Mouse (Mus musculus): ENCODE data around the gene Lrrc55.
A peak's percentile ranks its signal among the peaks of the same experiment; 100 is the strongest.

DNA sequence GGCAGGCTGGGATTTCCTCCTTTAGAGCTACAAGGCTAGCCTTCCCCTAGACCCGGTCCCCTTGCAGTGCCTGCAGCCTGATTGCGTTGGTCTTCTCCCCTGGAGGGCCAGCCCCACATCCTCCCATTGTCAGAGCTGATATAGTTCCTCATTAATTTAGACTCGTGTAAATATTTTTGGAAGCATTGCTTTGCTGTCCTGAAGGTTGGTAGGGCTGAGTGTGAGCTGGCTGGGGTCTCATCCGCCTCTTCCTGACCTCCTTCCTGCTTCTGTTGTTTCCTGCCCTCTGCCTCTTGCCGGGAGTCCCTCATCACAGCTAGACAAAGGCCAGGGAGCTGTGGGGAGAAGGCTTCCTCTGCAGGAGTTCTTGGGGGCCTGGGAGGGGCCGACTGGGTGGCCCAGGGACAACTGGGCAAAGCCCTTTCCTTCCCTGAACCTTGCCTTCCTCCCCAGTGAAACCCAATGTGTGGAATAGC, 67.5 kb downstream of the Lrrc55 start:
- no peak for TF ChIP-seq CTCF (IDR thresholded peaks at IDR 0.05; ENCODE audit: low read depth)
- peak; percentile 31; the same call in 1 of the 2 replicates for TF ChIP-seq EP300 (IDR thresholded peaks at IDR 0.05; ENCODE audit: low read depth)

Measured in liver, postnatal 0 days (tissue).